Mouse (Mus musculus) gastrocnemius, adult 2 months (tissue): ENCODE measurements around the gene Rasip1. TPM values are rescaled to one million over a fixed set of nuclear protein-coding genes. Genes with fewer than 3 reads are reported as not detected.
A peak's percentile ranks its signal among the peaks of the same experiment; 100 is the strongest.
"Not testable (repeated sequence)": the region's sequence is repeated elsewhere in the genome, so short reads cannot be mapped to it uniquely, and the experiment has no call there.

Experiments used
- DNase-seq: peaks from one replicate; pipeline ENCODE4 v3.0.0; 2022
- H3K27ac ChIP-seq: fragments of 200-600 bp; 2 replicates; pipeline ENCODE4 v1.8.1; 2022; ENCODE audit warnings: mild to moderate bottlenecking
- H3K4me3 ChIP-seq: fragments of 200-600 bp; 2 replicates; pipeline ENCODE4 v1.8.1; 2022; ENCODE audit warnings: mild to moderate bottlenecking, moderate library complexity
- CTCF ChIP-seq: fragments of 200-600 bp; IDR thresholded peaks from 2 replicates; pipeline ENCODE4 v1.8.1; 2022; ENCODE audit warnings: antibody characterized with exemption, mild to moderate bottlenecking, moderate library complexity
- intact Hi-C: fragments of 180-260 bp; cut with DNase I; formaldehyde crosslinking; loops from one replicate; pipeline ENCODE4 v1.15.1; 2025
- total RNA-seq, 2 experiments: library from RNA; stranded (reverse); gene quantifications; 2 replicates each; pipeline ENCODE4 v1.2.3; 2021

Rasip1 gene
- total RNA-seq, 2 experiments from 2014 or later: 5.7 to 8.0 TPM

- Histone ChIP-seq H3K4me3 (peak overlapping the region; percentile 73), H3K27ac (peak overlapping the region; percentile 90)
- intact Hi-C loops: loop anchor here (2.0 kb wide), 1 partner anchor 41 kb away; no protein-coding TSS in a partner anchor
- peak; percentile 89 for DNase-seq
- TF ChIP-seq CTCF: no peak
Observed at GRCm38 (mm10) chr7:45641391-45642040, 14.2 kb downstream of the Rasip1 start.

DNA sequence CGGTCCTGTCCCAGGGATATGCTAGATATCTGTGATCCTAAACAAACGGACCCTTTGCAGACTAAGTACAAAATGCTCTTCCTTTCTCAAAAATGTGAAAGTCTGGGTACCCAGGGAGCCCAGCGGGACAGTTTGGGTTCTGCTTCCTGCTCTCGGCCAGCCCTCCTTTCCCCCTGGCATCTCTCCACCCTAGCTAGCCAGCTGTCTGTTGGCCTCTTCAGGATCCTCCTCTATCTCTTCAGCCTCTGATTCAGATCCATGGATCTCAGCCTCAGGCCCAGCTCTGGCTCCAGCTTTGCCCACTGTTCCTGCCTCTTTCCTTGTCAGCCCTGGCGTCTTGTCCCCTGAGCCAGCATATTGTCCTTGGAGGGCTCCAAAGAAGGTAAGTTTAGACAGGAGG is 14.8 kb downstream of the Rasip1 start:
- DNase-seq: peak; percentile 59
- H3K4me3 ChIP-seq: peak overlapping the region; percentile 73
- TF ChIP-seq CTCF: no peak
- peak overlapping the region; percentile 90 for H3K27ac ChIP-seq
- intact Hi-C loops: loop anchor here (2.0 kb wide), 1 partner anchor 41 kb away; no protein-coding TSS in a partner anchor

GRCm38 (mm10) chr7:45642503-45643255 is 15.4 kb downstream of the Rasip1 start:
- H3K4me3 ChIP-seq: peak overlapping the region; percentile 73
- no peak for DNase-seq
- intact Hi-C loops: loop anchor here (2.0 kb wide), 1 partner anchor 40 kb away; no protein-coding TSS in a partner anchor
- TF ChIP-seq CTCF: no peak
- H3K27ac ChIP-seq: peak overlapping the region; percentile 90

GRCm38 (mm10) chr7:45643441-45644178 is 16.3 kb downstream of the Rasip1 start:
- DNase-seq: peak; percentile 97
- TF ChIP-seq CTCF: no peak
- H3K27ac ChIP-seq: peak overlapping the region; percentile 90
- peak overlapping the region; percentile 73 for H3K4me3 ChIP-seq
- intact Hi-C loops: loop anchor here (2.0 kb wide), 1 partner anchor 39 kb away; no protein-coding TSS in a partner anchor

DNA sequence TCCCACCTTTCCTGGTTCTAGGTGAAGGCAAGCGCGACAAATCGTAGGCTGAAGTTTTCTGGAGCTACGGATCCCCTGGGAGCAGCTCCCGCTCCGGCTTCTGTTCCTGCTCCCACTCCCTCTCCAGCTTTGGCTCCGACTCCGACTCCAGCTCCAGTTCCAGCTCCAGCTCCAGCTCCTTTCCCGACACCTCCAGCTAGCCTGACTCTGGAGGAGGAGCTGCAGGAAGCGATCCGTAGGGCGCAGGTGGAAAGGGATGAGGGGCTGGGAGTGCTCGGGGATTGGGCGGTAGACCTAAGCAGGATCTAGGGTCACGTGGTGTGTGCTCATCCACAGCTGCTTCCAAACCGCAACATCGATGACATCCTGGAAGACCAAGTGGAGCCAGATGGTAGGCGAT is 16.9 kb downstream of the Rasip1 start:
- intact Hi-C loops: no loop called here
- no peak for TF ChIP-seq CTCF
- DNase-seq: peak; percentile 64
- peak overlapping the region; percentile 73 for H3K4me3 ChIP-seq
- peak overlapping the region; percentile 90 for H3K27ac ChIP-seq

DNA sequence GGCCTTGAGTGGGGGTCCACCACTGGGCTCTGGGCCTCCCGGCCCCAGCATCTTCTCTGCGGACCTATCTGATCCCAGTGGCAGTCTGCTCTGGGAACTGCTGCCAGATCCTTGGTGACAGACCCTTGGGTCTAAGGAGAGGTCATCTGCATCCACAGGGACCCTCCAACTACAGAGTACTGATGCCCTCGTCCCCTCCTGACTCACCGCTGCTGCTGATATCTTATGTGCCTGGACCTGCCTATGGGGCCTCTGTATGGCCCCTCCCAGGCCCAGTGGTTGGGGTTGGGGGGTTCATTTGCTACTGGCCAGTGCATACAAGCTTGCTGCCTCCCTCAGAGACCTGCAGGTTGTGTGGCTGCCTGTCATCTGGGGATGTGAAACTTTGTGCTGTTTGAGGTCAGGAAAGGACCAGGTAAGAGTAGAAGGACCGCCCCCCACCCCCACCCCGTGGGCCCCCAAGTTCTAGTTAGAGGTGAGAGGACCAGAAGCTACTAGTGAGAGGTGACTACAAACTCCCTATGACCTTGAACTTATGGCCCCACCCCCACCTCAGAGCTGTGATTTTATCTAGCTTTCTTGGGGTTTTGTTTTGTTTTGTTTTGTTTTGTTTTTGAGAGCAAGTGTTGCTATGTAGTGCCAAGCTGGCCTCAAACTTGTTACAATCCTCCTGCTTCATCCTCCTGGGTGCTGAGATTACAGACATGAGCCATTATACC is 17.7 kb downstream of the Rasip1 start:
- intact Hi-C loops: no loop called here
- H3K4me3 ChIP-seq: peak overlapping the region; percentile 73
- no peak for DNase-seq
- H3K27ac ChIP-seq: peak overlapping the region; percentile 90
- TF ChIP-seq CTCF: no peak

- H3K27ac ChIP-seq: peak overlapping the region; percentile 90
- intact Hi-C loops: no loop called here
- DNase-seq: no peak
- H3K4me3 ChIP-seq: no peak overlapping the region
- TF ChIP-seq CTCF: no peak
Observed at GRCm38 (mm10) chr7:45645591-45645971, 18.3 kb downstream of the Rasip1 start.

GRCm38 (mm10) chr7:45646671-45647070 is 19.4 kb downstream of the Rasip1 start:
- no peak for TF ChIP-seq CTCF
- intact Hi-C loops: no loop called here
- DNase-seq: no peak

GRCm38 (mm10) chr7:45649351-45649750 is 22.1 kb downstream of the Rasip1 start:
- peak; percentile 84 for DNase-seq
- peak overlapping the region; percentile 86 for H3K27ac ChIP-seq
- TF ChIP-seq CTCF: peak; percentile 19; the same call in 1 of the 2 replicates
- H3K4me3 ChIP-seq: peak overlapping the region; percentile 51
- intact Hi-C loops: no loop called here

More at GRCm38 (mm10) chr7:45646671-45647070, 19.4 kb downstream of the Rasip1 start:
- H3K27ac ChIP-seq: peak overlapping the region; percentile 90
- no peak overlapping the region for H3K4me3 ChIP-seq

- peak; percentile 32 for DNase-seq
- H3K4me3 ChIP-seq, intact Hi-C loops: not testable (repeated sequence)
- H3K27ac ChIP-seq: peak overlapping the region; percentile 86
Observed at GRCm38 (mm10) chr7:45650484-45650883, 23.2 kb downstream of the Rasip1 start.

DNA sequence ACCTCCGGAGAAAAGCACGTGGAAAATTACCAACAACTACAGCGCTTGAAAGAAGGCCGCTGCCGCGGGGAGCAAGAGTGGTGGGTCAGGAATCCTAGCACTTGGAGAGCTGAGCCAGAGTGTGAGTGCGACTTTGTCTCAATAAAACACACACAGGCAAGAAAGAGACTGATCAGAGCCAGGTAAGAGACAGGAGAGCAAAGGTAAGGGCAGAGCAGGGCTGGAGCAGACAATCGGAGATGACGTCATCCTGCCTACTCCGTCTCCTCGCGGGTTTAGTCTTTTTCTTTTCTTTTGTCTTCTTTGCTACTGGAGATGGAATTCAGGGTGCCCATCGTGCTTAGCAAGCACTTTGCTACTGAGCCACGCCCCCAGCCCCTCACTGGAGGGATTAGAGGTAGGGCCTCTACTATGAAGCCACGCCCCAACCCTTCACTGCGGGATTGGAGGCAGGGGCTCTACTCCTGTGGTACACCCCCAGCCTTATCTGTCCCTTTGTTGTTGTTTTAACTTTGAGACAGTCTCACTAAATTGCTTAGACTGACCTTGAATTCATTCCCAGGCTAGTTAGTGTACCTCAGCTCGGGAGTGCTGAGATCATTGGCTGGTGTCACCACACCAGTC is 27.2 kb downstream of the Rasip1 start:
- no peak for DNase-seq
- Histone ChIP-seq H3K4me3 (peak overlapping the region; percentile 2; the same call in 1 of the 2 replicates), H3K27ac (no peak overlapping the region)
- intact Hi-C loops: no loop called here
- no peak for TF ChIP-seq CTCF
